Mouse (Mus musculus): ENCODE measurements around the gene Coro1b.

The Coro1b gene

GRCm38 (mm10) chr19:4144550-4145498 lies 3.6 kb upstream of the Coro1b start:
- DNase-seq, result no peak

GRCm38 (mm10) chr19:4145936-4146335 lies 2.5 kb upstream of the Coro1b start:
- no peak for DNase-seq

- DNase-seq, result no peak
Observed at GRCm38 (mm10) chr19:4146366-4147021, 1.9 kb upstream of the Coro1b start.

- DNase-seq, result no peak
Observed at GRCm38 (mm10) chr19:4147022-4147405, 1.4 kb upstream of the Coro1b start.

GRCm38 (mm10) chr19:4147782-4148490 lies 483 bp upstream of the Coro1b start:
- no peak for DNase-seq

GRCm38 (mm10) chr19:4148819-4149218 lies 400 bp downstream of the Coro1b start:
- no peak for DNase-seq

- DNase-seq, result no peak
Observed at GRCm38 (mm10) chr19:4149283-4149682, 864 bp downstream of the Coro1b start.

GRCm38 (mm10) chr19:4149764-4150461 lies 1.5 kb downstream of the Coro1b start:
- DNase-seq, result no peak

- DNase-seq, result no peak
Observed at GRCm38 (mm10) chr19:4150567-4151487, 2.4 kb downstream of the Coro1b start.

GRCm38 (mm10) chr19:4151488-4151860 lies 3.1 kb downstream of the Coro1b start:
- DNase-seq, result no peak

GRCm38 (mm10) chr19:4151898-4152297 lies 3.5 kb downstream of the Coro1b start:
- DNase-seq, result no peak

- DNase-seq, result no peak
Observed at GRCm38 (mm10) chr19:4152445-4153231, 4.2 kb downstream of the Coro1b start.

- no peak for DNase-seq
Observed at GRCm38 (mm10) chr19:4153232-4153654, 4.8 kb downstream of the Coro1b start, which contains the start of gene Ptprcap. TSS of gene Ptprcap (plus strand) at chr19:4153604.

- no peak for DNase-seq
Observed at GRCm38 (mm10) chr19:4154437-4155222, 6.2 kb downstream of the Coro1b start.

- DNase-seq, result no peak
Observed at GRCm38 (mm10) chr19:4155223-4156072, 7.0 kb downstream of the Coro1b start.

GRCm38 (mm10) chr19:4156073-4156579 lies 7.7 kb downstream of the Coro1b start:
- no peak for DNase-seq

GRCm38 (mm10) chr19:4156771-4157170 lies 8.4 kb downstream of the Coro1b start:
- no peak for DNase-seq

GRCm38 (mm10) chr19:4159049-4159448 lies 10.6 kb downstream of the Coro1b start:
- DNase-seq, result no peak
